ENCODE assay signal across 8 mouse cellular contexts in the genomic region with DNA sequence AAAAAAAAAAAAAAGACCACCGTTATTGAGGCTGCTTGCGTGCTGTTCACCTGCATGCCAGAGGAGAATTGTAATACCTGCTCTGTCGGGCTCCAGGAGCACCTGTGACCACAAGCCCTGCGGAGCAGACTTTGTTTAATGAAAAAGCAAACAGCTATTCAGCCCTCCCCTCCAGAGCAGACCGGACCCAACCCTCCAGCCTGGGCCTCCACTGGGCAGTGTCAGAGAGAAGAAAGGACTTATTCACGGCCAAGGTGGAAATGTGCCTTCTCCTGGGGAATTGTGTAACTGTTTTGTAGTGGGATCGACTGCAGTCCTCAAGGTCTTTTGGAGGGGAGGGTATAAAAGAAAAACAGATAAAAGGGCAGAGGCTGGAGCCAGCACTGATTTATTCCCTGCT.
DNase-seq lines count a peak whose midpoint lies in the region; ATAC-seq lines count a peak whose summit lies in the region.

No protein-coding gene starts in this region.

- peak overlapping the region; percentile 81 for H3K27ac ChIP-seq in hindbrain, embryonic 13.5 days
- H3K27ac ChIP-seq in liver, embryonic 11.5 days (ENCODE audit: low read depth, low read length): peak overlapping the region; percentile 51; the same call in 1 of the 2 replicates
- peak overlapping the region; percentile 13; the same call in 1 of the 2 replicates for H3K27ac ChIP-seq in neural tube, embryonic 14.5 days (ENCODE audit: low read depth, low read length)

- H3K27me3 ChIP-seq in hindbrain, embryonic 13.5 days: no peaks in the 10 kb centered on the region
- H3K27me3 ChIP-seq in liver, embryonic 11.5 days (replicated peaks; ENCODE audit: control insufficient read depth, insufficient read depth, low read length): no peaks in the 10 kb centered on the region
- H3K27me3 ChIP-seq in neural tube, embryonic 14.5 days (ENCODE audit: control insufficient read depth, insufficient read depth, low read length): no peaks in the 10 kb centered on the region

- 0 out of 2 replicates have a peak overlapping the region, but pooled peaks have one; percentile 51 for H3K9ac ChIP-seq in hindbrain, embryonic 13.5 days
- H3K9ac ChIP-seq in liver, embryonic 11.5 days (ENCODE audit: low read depth, low read length): no peak overlapping the region
- H3K9ac ChIP-seq in neural tube, embryonic 14.5 days (replicated peaks; ENCODE audit: low read depth, low read length): no peak overlapping the region

- no peak for ATAC-seq in hindbrain, embryonic 13.5 days (ENCODE audit: low FRiP score)
- ATAC-seq in liver, embryonic 11.5 days (replicated peaks; ENCODE audit: low FRiP score): no peak
- ATAC-seq in neural tube, embryonic 14.5 days (ENCODE audit: low read depth): peak; percentile 25
- ATAC-seq in frontal cortex, adult (ENCODE audit: low TSS enrichment): no peak; the same call in 1 of the 2 replicates

- 5% methylated on average over 7 of the region's 7 CpGs for WGBS in hindbrain, embryonic 13.5 days
- WGBS in liver, embryonic 11.5 days: 29% methylated on average over 7 of the region's 7 CpGs
- WGBS in neural tube, embryonic 14.5 days: 5% methylated on average over 7 of the region's 7 CpGs

- peak; percentile 6 to 8 for DNase-seq in urinary bladder, postnatal 36 days (ENCODE audit: low spot score in 2 of 2)
- DNase-seq in urinary bladder, adult 2 months (ENCODE audit: low spot score): no peak
- DNase-seq in liver, embryonic 11.5 days (ENCODE audit: low spot score): no peak
- DNase-seq in layer of hippocampus, postnatal 25 days (ENCODE audit: extremely low spot score in 1 of 2, low spot score in 1 of 2): no peak
- no peak for DNase-seq in frontal cortex, postnatal 10 days (ENCODE audit: low spot score in 2 of 2)

- H3K36me3 ChIP-seq in hindbrain, embryonic 13.5 days: no peaks in the 10 kb centered on the region
- H3K36me3 ChIP-seq in liver, embryonic 11.5 days (ENCODE audit: control insufficient read depth, insufficient read depth, low read length): no peaks in the 10 kb centered on the region
- no peaks in the 10 kb centered on the region for H3K36me3 ChIP-seq in neural tube, embryonic 14.5 days (ENCODE audit: control insufficient read depth, insufficient read depth, low read length)

- H3K4me2 ChIP-seq in hindbrain, embryonic 13.5 days: peak overlapping the region; percentile 31
- H3K4me2 ChIP-seq in liver, embryonic 11.5 days: peak overlapping the region; percentile 52
- peak overlapping the region; percentile 7; the same call in 1 of the 2 replicates for H3K4me2 ChIP-seq in neural tube, embryonic 14.5 days (ENCODE audit: low read depth, low read length)

- peaks cover 27% of the 10 kb centered on the region for H3K4me1 ChIP-seq in hindbrain, embryonic 13.5 days (replicated peaks)
- peaks cover 7% of the 10 kb centered on the region for H3K4me1 ChIP-seq in liver, embryonic 11.5 days (replicated peaks; ENCODE audit: control insufficient read depth, insufficient read depth, low read length)
- H3K4me1 ChIP-seq in neural tube, embryonic 14.5 days (ENCODE audit: control insufficient read depth, insufficient read depth, low read length): peaks cover 6% of the 10 kb centered on the region

- no peak overlapping the region for H3K4me3 ChIP-seq in hindbrain, embryonic 13.5 days
- no peak overlapping the region for H3K4me3 ChIP-seq in liver, embryonic 11.5 days (ENCODE audit: low read depth, low read length)
- H3K4me3 ChIP-seq in neural tube, embryonic 14.5 days (ENCODE audit: low read depth, low read length): no peak overlapping the region

- no peaks in the 10 kb centered on the region for H3K9me3 ChIP-seq in hindbrain, embryonic 13.5 days
- no peaks in the 10 kb centered on the region for H3K9me3 ChIP-seq in liver, embryonic 11.5 days (ENCODE audit: control insufficient read depth, low read length)
- no peaks in the 10 kb centered on the region for H3K9me3 ChIP-seq in neural tube, embryonic 14.5 days (ENCODE audit: control insufficient read depth, low read length)

Comparison
In these comparisons a context has a peak if more than half of its experiments do, and no peak if none do; other contexts are left out.
1. DNase-seq: peak in urinary bladder, postnatal 36 days (2 of 2); none in urinary bladder, adult 2 months (single experiment), liver, embryonic 11.5 days (single experiment), layer of hippocampus, postnatal 25 days (0 of 2) and frontal cortex, postnatal 10 days (0 of 2).
2. H3K27ac ChIP-seq: peak in every context shown above with its lines; median percentile 81 in hindbrain, embryonic 13.5 days; 51 in liver, embryonic 11.5 days; 13 in neural tube, embryonic 14.5 days.
3. Peak in every context shown above with its lines, with median percentiles within 50 percentile points of each other: H3K4me2 ChIP-seq.